Mouse (Mus musculus) lung, postnatal 0 days (tissue): ENCODE measurements at regions not wholly inside any gene's neighbourhood (a gene's known extent, or its start where the extent isn't known, plus 50 kb on each side); places are given as distances from the start of the nearest gene placed in this dataset.

ENCODE experiments used
- CTCF ChIP-seq: IDR thresholded peaks from 2 replicates; pipeline ENCODE4 v1.5.1; 2016; ENCODE audit warnings: antibody characterized with exemption, mild to moderate bottlenecking
- EP300 ChIP-seq: IDR thresholded peaks from 2 replicates; pipeline ENCODE4 v1.6.1; 2016; ENCODE audit warnings: antibody characterized with exemption, mild to moderate bottlenecking, control low read depth

DNA sequence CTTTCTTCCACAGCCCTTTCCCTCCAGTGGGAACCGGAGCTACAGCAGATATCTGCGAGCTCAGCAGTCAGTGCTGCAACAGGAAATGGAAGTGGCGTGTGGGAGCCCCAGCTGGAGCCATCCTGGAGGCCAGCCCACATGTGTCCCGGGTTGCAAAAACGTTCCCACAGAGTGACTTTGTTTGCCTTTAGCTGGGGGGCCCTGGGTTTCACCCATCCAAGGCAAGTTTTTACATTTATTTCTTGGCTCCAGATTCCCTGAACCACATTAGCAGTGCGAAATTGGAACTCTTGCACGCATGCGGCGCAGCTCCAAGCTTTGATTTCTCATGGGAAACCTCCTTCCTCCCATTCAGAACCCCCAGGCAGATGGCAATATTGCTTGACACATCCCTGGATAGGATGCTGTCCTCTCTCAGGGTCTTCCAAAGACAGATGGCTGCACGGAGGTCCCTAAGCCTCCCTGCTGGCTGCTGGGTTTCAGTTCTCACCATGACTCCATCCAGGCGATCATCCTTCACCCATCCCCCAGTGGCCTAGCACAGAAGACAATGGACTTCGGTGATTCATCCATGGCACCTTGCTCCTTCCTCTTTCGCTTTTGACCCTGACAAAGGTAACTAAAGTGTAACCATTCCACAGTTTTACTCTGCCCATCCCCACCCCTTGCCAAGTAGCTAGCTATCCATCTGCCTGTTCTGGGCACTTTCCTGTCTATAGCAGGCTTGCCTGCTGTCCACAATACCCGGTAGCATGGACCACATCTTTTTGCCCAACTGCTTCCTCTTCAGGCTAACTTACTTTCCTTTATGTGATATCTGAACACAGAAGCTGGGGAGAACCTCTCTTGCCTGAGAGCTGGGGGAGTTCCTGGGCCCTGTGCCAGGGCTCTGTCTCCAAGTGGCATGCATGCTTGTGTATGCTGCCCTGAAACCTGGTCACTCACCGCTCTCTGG lies 195.3 kb downstream of the Gadd45g start:
- TF ChIP-seq CTCF (no peak), EP300 (0 out of 2 replicates have a peak, but pooled peaks have one; percentile 13)
